ENCODE assay signal across 16 mouse cellular contexts in the genomic region with DNA sequence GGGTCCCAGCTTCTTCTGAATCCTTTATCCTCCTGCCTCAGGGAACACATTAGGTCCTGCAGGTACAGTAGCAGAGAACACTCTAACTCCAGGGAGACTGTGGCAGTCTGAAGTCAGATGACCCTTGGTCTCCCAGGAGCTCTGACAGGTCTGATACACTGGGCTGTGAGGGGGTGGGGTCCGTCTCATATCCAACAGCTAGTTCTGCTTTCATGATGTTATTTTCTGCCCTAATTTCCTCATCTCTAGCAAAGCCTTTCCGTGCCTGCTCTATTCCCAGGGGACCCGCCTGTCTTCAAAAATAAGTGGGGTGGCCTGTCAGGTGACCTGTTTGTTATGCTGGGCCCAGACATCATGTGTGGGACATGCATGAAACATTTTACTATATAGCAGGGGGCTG. TPM values are rescaled to one million over a fixed set of nuclear protein-coding genes. Genes with fewer than 3 reads are reported as not detected.
A peak's percentile ranks its signal among the peaks of the same experiment; 100 is the strongest.
DNase-seq lines count a peak whose midpoint lies in the region; ATAC-seq and TF ChIP-seq lines count a peak whose summit lies in the region.
"Had no signal": no experiment of that assay in that cellular context is flagged by ENCODE, and none has a peak within 500 bp of the region (broad histone marks: within the 10 kb centered on the region; RNA-seq: fewer than 3 reads in every experiment).

No protein-coding gene starts in this region.

- H3K27me3 ChIP-seq in forebrain, embryonic 12.5 days = no peaks in the 10 kb centered on the region
- H3K27me3 ChIP-seq in hindbrain, embryonic 15.5 days = no peaks in the 10 kb centered on the region
- no peaks in the 10 kb centered on the region for H3K27me3 ChIP-seq in midbrain, embryonic 16.5 days (ENCODE audit: control insufficient read depth, insufficient read depth, low read depth, low read length)
- no peaks in the 10 kb centered on the region for H3K27me3 ChIP-seq in kidney, embryonic 16.5 days (ENCODE audit: insufficient read depth, low read length)
- H3K27me3 ChIP-seq: embryonic facial prominence, embryonic 12.5 days; heart, embryonic 15.5 days; liver, embryonic 13.5 days had no signal

- H3K27ac ChIP-seq in forebrain, embryonic 12.5 days = peak overlapping the region; percentile 83
- H3K27ac ChIP-seq in hindbrain, embryonic 15.5 days (replicated peaks) = peak overlapping the region; percentile 80
- H3K27ac ChIP-seq in midbrain, embryonic 16.5 days (ENCODE audit: low read length) = peak overlapping the region; percentile 79; the same call in 1 of the 2 replicates
- H3K27ac ChIP-seq in kidney, embryonic 16.5 days (ENCODE audit: low read length) = no peak overlapping the region
- H3K27ac ChIP-seq in left cerebral cortex, adult 2 months = no peak overlapping the region
- H3K27ac ChIP-seq: embryonic facial prominence, embryonic 12.5 days; heart, embryonic 15.5 days had no signal

- no peaks in the 10 kb centered on the region for H3K36me3 ChIP-seq in forebrain, embryonic 12.5 days (replicated peaks)
- no peaks in the 10 kb centered on the region for H3K36me3 ChIP-seq in hindbrain, embryonic 15.5 days
- H3K36me3 ChIP-seq in midbrain, embryonic 16.5 days (ENCODE audit: control insufficient read depth, insufficient read depth, low read length) = no peaks in the 10 kb centered on the region
- no peaks in the 10 kb centered on the region for H3K36me3 ChIP-seq in kidney, embryonic 16.5 days (ENCODE audit: insufficient read depth, low read length)
- H3K36me3 ChIP-seq: embryonic facial prominence, embryonic 12.5 days; heart, embryonic 15.5 days; liver, embryonic 13.5 days had no signal

- 66% methylated on average over 3 of the region's 3 CpGs for WGBS in forebrain, embryonic 12.5 days
- 48% methylated on average over 3 of the region's 3 CpGs for WGBS in hindbrain, embryonic 15.5 days
- WGBS in midbrain, embryonic 16.5 days = 56% methylated on average over 3 of the region's 3 CpGs
- WGBS in kidney, embryonic 16.5 days = 58% methylated on average over 3 of the region's 3 CpGs

- H3K4me3 ChIP-seq in forebrain, embryonic 12.5 days (replicated peaks) = no peak overlapping the region
- no peak overlapping the region for H3K4me3 ChIP-seq in hindbrain, embryonic 15.5 days
- no peak overlapping the region for H3K4me3 ChIP-seq in midbrain, embryonic 16.5 days (ENCODE audit: low read depth, low read length)
- no peak overlapping the region for H3K4me3 ChIP-seq in kidney, embryonic 16.5 days (ENCODE audit: low read length)
- H3K4me3 ChIP-seq in left cerebral cortex, adult 2 months = no peak overlapping the region
- H3K4me3 ChIP-seq: embryonic facial prominence, embryonic 12.5 days; heart, embryonic 15.5 days; liver, embryonic 13.5 days; myocyte had no signal

- H3K9ac ChIP-seq in forebrain, embryonic 12.5 days = no peak overlapping the region
- H3K9ac ChIP-seq in hindbrain, embryonic 15.5 days = no peak overlapping the region
- no peak overlapping the region for H3K9ac ChIP-seq in midbrain, embryonic 16.5 days (ENCODE audit: low read depth, low read length)
- H3K9ac ChIP-seq in kidney, embryonic 16.5 days (replicated peaks; ENCODE audit: low read length) = no peak overlapping the region
- H3K9ac ChIP-seq: embryonic facial prominence, embryonic 12.5 days; heart, embryonic 15.5 days; liver, embryonic 13.5 days had no signal

- intact Hi-C loops in left cerebral cortex, adult 2 months (cut with DNase I) = no loop called here

- no peak overlapping the region for H3K4me2 ChIP-seq in forebrain, embryonic 12.5 days
- H3K4me2 ChIP-seq in hindbrain, embryonic 15.5 days = peak overlapping the region; percentile 30; the same call in 1 of the 2 replicates
- H3K4me2 ChIP-seq in midbrain, embryonic 16.5 days (ENCODE audit: low read length) = no peak overlapping the region
- no peak overlapping the region for H3K4me2 ChIP-seq in kidney, embryonic 16.5 days (replicated peaks; ENCODE audit: low read depth, low read length)
- H3K4me2 ChIP-seq: embryonic facial prominence, embryonic 12.5 days; heart, embryonic 15.5 days; liver, embryonic 13.5 days had no signal

- DNase-seq in A20 (ENCODE audit: low read depth, low spot score) = peak; percentile 67
- no peak for DNase-seq in testis, postnatal 10 days (ENCODE audit: low spot score)
- no peak for DNase-seq in cerebellum, postnatal 36 days
- DNase-seq in left cerebral cortex, adult 2 months (ENCODE audit: extremely low spot score in 1 of 2, low spot score in 2 of 2) = no peak
- DNase-seq: cerebellum, adult 8-10 months; kidney, adult 11 months; liver, embryonic 13.5 days; lung, postnatal 14 days; thymus, adult 2 months had no signal

- peaks cover 69% of the 10 kb centered on the region for H3K4me1 ChIP-seq in forebrain, embryonic 12.5 days
- H3K4me1 ChIP-seq in hindbrain, embryonic 15.5 days (replicated peaks) = peaks cover 66% of the 10 kb centered on the region
- H3K4me1 ChIP-seq in midbrain, embryonic 16.5 days (ENCODE audit: control insufficient read depth, insufficient read depth, low read length) = peaks cover 38% of the 10 kb centered on the region
- peaks cover 28% of the 10 kb centered on the region for H3K4me1 ChIP-seq in kidney, embryonic 16.5 days (ENCODE audit: insufficient read depth, low read length)

- ATAC-seq in forebrain, embryonic 12.5 days (ENCODE audit: low FRiP score) = no peak
- no peak for ATAC-seq in hindbrain, embryonic 15.5 days (ENCODE audit: low FRiP score, low read depth)
- 0 out of 2 replicates have a peak, but pooled peaks have one; percentile 21 for ATAC-seq in midbrain, embryonic 16.5 days
- no peak for ATAC-seq in kidney, embryonic 16.5 days (ENCODE audit: low FRiP score, low TSS enrichment)

- no peak for TF ChIP-seq CTCF in left cerebral cortex, adult 2 months (IDR thresholded peaks at IDR 0.05)

- H3K9me3 ChIP-seq in forebrain, embryonic 12.5 days = 0 out of 2 replicates have a peak, but pooled peaks cover 5% of the 10 kb centered on the region
- H3K9me3 ChIP-seq in hindbrain, embryonic 15.5 days = no peaks in the 10 kb centered on the region
- H3K9me3 ChIP-seq in midbrain, embryonic 16.5 days (replicated peaks; ENCODE audit: control insufficient read depth, low read length, poor library complexity, severe bottlenecking) = no peaks in the 10 kb centered on the region
- H3K9me3 ChIP-seq in kidney, embryonic 16.5 days (ENCODE audit: low read length) = no peaks in the 10 kb centered on the region
- H3K9me3 ChIP-seq: embryonic facial prominence, embryonic 12.5 days; heart, embryonic 15.5 days; liver, embryonic 13.5 days had no signal

RNA-seq across cellular contexts. Expression of a gene that starts 18.2 kb away (rescaled TPM):
- polyA plus RNA-seq in forebrain, embryonic 12.5 days (2016; fragmentation: Nextera tagmentation; extraction: Ambion mirVana) = 11.4 and 12.1 TPM in 2 replicates
- polyA plus RNA-seq in hindbrain, embryonic 15.5 days (2015; fragmentation: Nextera tagmentation; extraction: Ambion mirVana) = 14.8 and 16.2 TPM in 2 replicates
- 13.2 and 13.4 TPM in 2 replicates for polyA plus RNA-seq in midbrain, embryonic 16.5 days (2015; fragmentation: Nextera tagmentation; extraction: Ambion mirVana)
- 4.3 and 4.7 TPM in 2 replicates for polyA plus RNA-seq in kidney, embryonic 16.5 days (2015; fragmentation: Nextera tagmentation; extraction: Ambion mirVana)
- total RNA-seq in left cerebral cortex, adult 2 months (2021) = 100 to 1,000 TPM; 112 to 114 TPM

Comparison
In these comparisons a context has a peak if more than half of its experiments do, and no peak if none do; other contexts are left out.
1. H3K27ac ChIP-seq: peak in forebrain, embryonic 12.5 days (single experiment), hindbrain, embryonic 15.5 days (single experiment) and midbrain, embryonic 16.5 days (single experiment); none in kidney, embryonic 16.5 days (single experiment) and left cerebral cortex, adult 2 months (single experiment).